Mouse (Mus musculus) heart, embryonic 12.5 days (tissue): ENCODE results near the gene Ces1f. TPM values are rescaled to one million over a fixed set of nuclear protein-coding genes. Genes with fewer than 3 reads are reported as not detected.

ENCODE experiments used
- ATAC-seq: fragments of 200-750 bp; cut with Nextera tagmentation; 2 replicates; pipeline ENCODE4 v1.8.0; 2017; ENCODE audit warnings: moderate TSS enrichment, moderate library complexity; ENCODE audit not compliant: insufficient number of reproducible peaks, low FRiP score
- H3K27ac ChIP-seq: fragments of 300-500 bp; sonication (generic); 2 replicates; pipeline ENCODE4 v1.5.1; 2016; ENCODE audit warnings: mild to moderate bottlenecking, moderate library complexity; ENCODE audit not compliant: poor library complexity, severe bottlenecking
- H3K27me3 ChIP-seq: fragments of 300-500 bp; sonication (generic); replicated peaks from 2 replicates; pipeline ENCODE4 v1.6.1; 2016; ENCODE audit warnings: mild to moderate bottlenecking, moderate library complexity
- H3K36me3 ChIP-seq: fragments of 300-500 bp; sonication (generic); 2 replicates; pipeline ENCODE4 v1.6.1; 2016; ENCODE audit warnings: mild to moderate bottlenecking, moderate library complexity
- H3K4me1 ChIP-seq: fragments of 300-500 bp; sonication (generic); replicated peaks from 2 replicates; pipeline ENCODE4 v1.6.1; 2016; ENCODE audit warnings: mild to moderate bottlenecking
- H3K4me2 ChIP-seq: fragments of 300-500 bp; sonication (generic); 2 replicates; pipeline ENCODE4 v1.6.1; 2016; ENCODE audit warnings: mild to moderate bottlenecking, moderate library complexity
- H3K4me3 ChIP-seq: fragments of 300-500 bp; sonication (generic); 2 replicates; pipeline ENCODE4 v1.5.1; 2016; ENCODE audit warnings: mild to moderate bottlenecking
- H3K9ac ChIP-seq: fragments of 300-500 bp; sonication (generic); 2 replicates; pipeline ENCODE4 v1.6.1; 2016; ENCODE audit warnings: mild to moderate bottlenecking, moderate library complexity
- H3K9me3 ChIP-seq: fragments of 300-500 bp; sonication (generic); replicated peaks from 2 replicates; pipeline ENCODE4 v1.6.1; 2016; ENCODE audit warnings: mild to moderate bottlenecking, moderate library complexity
- WGBS: fragments of 180-500 bp; shearing (Covaris S2); methylation state at CpG from one replicate; pipeline ENCODE4 v1.1.7; 2016; 5-methylcytosine and 5-hydroxymethylcytosine counted together
- polyA plus RNA-seq: library from polyadenylated mRNA; unstranded; fragments of >200 nt; fragmentation: Nextera tagmentation; extraction: Ambion mirVana; gene quantifications from 2 replicates; pipeline ENCODE4 v1.2.1, GENCODE M21; 2016

The Ces1f gene
- polyA plus RNA-seq: not detected in 2 replicates

GRCm38 (mm10) chr8:93279556-93279955 is at the start of gene Ces1f:
Gene Ces1f (minus strand): TSS chr8:93279747.
- Histone ChIP-seq H3K4me3 (no peak within 1 kb of the TSS), H3K27me3 (no peaks in the 10 kb centered on the region), H3K27ac (no peak within 1 kb of the TSS), H3K9ac (no peak within 1 kb of the TSS), H3K4me1 (no peaks in the 10 kb centered on the region), H3K9me3 (no peaks in the 10 kb centered on the region), H3K4me2 (no peak within 1 kb of the TSS), H3K36me3 (no peaks in the 10 kb centered on the region)
- WGBS: 97% methylated on average over 1 of the region's 1 CpGs
- no peak for ATAC-seq

DNA sequence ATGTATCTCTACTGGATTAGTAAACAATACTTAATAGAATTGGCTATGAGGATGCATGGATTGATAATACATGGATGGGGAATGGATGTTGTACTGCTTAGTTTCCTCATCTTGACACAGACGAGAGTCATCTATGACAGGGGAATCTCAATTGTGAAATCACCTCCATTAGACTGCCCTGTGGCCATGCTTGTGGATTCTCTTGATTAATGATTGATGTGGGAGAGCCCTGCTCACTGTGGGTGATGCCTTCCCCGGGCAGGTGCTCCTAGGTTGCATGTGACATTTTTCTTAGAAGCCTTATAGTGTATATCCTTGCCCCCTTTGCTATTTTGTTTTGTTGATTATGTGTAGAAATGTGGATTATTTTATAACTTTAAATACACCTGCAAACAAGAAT is 45.6 kb upstream of the Ces1f start:
- no peaks in the 10 kb centered on the region for H3K4me1 ChIP-seq
- no peaks in the 10 kb centered on the region for H3K27me3 ChIP-seq
- 70% methylated on average over 2 of the region's 2 CpGs for WGBS
- H3K4me2 ChIP-seq: no peak overlapping the region
- no peak for ATAC-seq
- no peaks in the 10 kb centered on the region; the same call in 1 of the 2 replicates for H3K9me3 ChIP-seq
- H3K4me3 ChIP-seq: no peak overlapping the region
- H3K9ac ChIP-seq: no peak overlapping the region
- no peak overlapping the region for H3K27ac ChIP-seq
- no peaks in the 10 kb centered on the region for H3K36me3 ChIP-seq

DNA sequence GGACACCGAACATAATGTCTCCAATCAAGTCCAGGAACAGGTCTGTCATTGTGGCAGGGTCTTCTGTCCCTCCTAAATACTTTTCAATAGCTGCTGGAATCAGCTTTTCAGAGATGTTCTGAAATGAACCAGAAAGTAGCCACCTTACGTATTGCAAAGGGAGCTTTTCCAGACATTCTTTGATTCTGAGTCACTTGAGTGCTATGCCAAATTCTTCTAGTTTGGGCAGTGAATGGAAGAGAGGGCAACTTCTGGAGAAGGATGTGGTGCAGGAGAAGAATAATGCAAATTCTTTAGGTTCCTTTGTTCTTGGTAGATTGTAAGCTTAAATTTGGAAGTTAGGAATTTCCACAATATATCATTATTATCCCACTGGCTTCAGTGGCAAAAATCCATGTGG is 37.5 kb upstream of the Ces1f start:
- Histone ChIP-seq H3K9ac (no peak overlapping the region), H3K9me3 (no peaks in the 10 kb centered on the region), H3K4me1 (no peaks in the 10 kb centered on the region), H3K36me3 (no peaks in the 10 kb centered on the region), H3K27ac (no peak overlapping the region), H3K27me3 (no peaks in the 10 kb centered on the region), H3K4me3 (no peak overlapping the region), H3K4me2 (no peak overlapping the region)
- ATAC-seq: no peak
- 78% methylated on average over 2 of the region's 2 CpGs for WGBS

- ATAC-seq: no peak
- Histone ChIP-seq H3K4me1 (no peaks in the 10 kb centered on the region), H3K27me3 (no peaks in the 10 kb centered on the region), H3K9me3 (no peaks in the 10 kb centered on the region), H3K36me3 (no peaks in the 10 kb centered on the region), H3K27ac (no peak overlapping the region), H3K4me3 (no peak overlapping the region), H3K4me2 (no peak overlapping the region), H3K9ac (no peak overlapping the region)
- 65% methylated on average over 2 of the region's 2 CpGs for WGBS
Observed at GRCm38 (mm10) chr8:93315557-93315956, 36.0 kb upstream of the Ces1f start.

DNA sequence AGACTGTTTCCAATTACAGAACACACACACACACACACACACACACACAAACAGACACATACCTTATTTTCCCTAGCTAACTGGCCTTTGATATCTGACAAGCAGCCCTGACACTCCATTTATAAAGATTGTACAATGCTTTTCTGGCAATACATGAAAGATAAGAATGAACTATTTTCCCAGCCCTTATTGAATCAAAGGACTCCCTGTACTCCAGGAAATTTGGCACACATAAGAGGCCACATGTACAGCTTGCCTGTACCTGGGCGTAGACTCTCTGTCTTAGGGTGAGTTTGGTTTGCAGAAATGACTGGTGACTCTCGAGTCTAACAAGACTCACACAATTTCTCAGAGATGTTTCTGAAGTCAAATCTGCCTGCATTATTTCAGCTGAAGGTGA is 4.3 kb upstream of the Ces1f start:
- H3K4me3 ChIP-seq: no peak overlapping the region
- 63% methylated on average over 2 of the region's 2 CpGs for WGBS
- H3K36me3 ChIP-seq: no peaks in the 10 kb centered on the region
- H3K9ac ChIP-seq: no peak overlapping the region
- H3K4me1 ChIP-seq: no peaks in the 10 kb centered on the region
- no peak for ATAC-seq
- H3K9me3 ChIP-seq: no peaks in the 10 kb centered on the region; the same call in 1 of the 2 replicates
- no peak overlapping the region for H3K4me2 ChIP-seq
- no peak overlapping the region for H3K27ac ChIP-seq
- no peaks in the 10 kb centered on the region for H3K27me3 ChIP-seq

GRCm38 (mm10) chr8:93282349-93282748 is 2.8 kb upstream of the Ces1f start:
- Histone ChIP-seq H3K9me3 (no peaks in the 10 kb centered on the region; the same call in 1 of the 2 replicates), H3K9ac (no peak overlapping the region), H3K4me3 (no peak overlapping the region), H3K4me1 (no peaks in the 10 kb centered on the region), H3K36me3 (no peaks in the 10 kb centered on the region), H3K27me3 (no peaks in the 10 kb centered on the region), H3K27ac (no peak overlapping the region), H3K4me2 (no peak overlapping the region)
- WGBS: 75% methylated on average over 3 of the region's 3 CpGs
- ATAC-seq: no peak

DNA sequence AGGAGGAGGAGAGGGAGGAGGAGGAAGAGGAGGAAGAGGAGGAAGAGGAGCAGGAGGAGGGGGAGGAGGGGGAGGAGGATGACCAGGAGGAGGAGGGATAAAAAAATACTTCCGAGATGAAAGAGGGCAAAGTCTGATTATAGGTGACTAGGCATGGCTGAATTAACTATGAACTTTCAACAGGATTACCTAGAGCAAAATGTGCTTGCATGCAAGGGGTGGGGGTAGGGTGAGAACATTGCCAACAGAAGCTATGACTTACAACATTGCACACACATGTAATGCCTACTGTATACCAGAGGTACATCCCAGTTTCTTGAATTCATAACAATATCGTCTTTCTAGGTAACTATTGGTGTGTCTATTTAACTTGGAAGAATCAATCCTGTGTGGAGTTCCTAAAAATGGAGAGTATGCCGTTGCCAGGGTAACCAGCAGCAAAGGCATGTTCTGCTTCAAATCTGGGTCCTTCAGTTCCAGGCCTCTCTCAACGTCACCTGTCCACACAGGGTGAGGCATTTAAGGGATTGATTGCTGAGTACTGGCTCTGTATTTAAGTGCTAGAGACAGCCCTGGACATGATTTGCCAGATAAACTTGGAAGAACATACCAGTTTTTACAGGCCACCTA is 1.3 kb downstream of the Ces1f start:
- ATAC-seq: no peak

DNA sequence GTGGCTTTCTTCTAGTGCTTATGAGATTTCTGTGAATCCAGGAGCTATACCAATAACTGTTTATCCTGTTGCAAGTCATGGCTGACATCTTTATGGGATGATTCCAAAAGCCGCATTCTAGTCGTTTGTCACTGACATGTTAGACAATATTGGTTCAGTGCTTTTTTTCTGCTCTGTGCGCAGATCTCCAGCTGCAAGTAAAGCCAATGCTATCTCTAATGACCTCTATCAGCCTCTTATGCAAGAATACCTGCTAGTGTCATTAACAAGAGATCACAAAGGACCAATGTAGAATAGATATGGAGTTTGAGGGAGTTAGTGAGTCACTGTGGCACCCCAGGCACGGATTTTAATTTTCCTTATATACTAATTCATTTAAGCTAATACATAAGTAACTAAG is 4.9 kb downstream of the Ces1f start:
- H3K27me3 ChIP-seq: no peaks in the 10 kb centered on the region
- no peaks in the 10 kb centered on the region for H3K9me3 ChIP-seq
- H3K27ac ChIP-seq: no peak overlapping the region
- no peak overlapping the region for H3K9ac ChIP-seq
- no peak overlapping the region for H3K4me3 ChIP-seq
- 79% methylated on average over 4 of the region's 4 CpGs for WGBS
- H3K4me2 ChIP-seq: no peak overlapping the region
- H3K36me3 ChIP-seq: no peaks in the 10 kb centered on the region
- no peak for ATAC-seq
- no peaks in the 10 kb centered on the region for H3K4me1 ChIP-seq

More for the DNA sequence above, 1.3 kb downstream of the Ces1f start:
- H3K27me3 ChIP-seq: no peaks in the 10 kb centered on the region
- no peaks in the 10 kb centered on the region for H3K36me3 ChIP-seq
- no peak overlapping the region for H3K4me3 ChIP-seq
- H3K4me2 ChIP-seq: no peak overlapping the region
- H3K9ac ChIP-seq: no peak overlapping the region
- no peak overlapping the region for H3K27ac ChIP-seq
- H3K9me3 ChIP-seq: no peaks in the 10 kb centered on the region
- H3K4me1 ChIP-seq: no peaks in the 10 kb centered on the region
- WGBS: 60% methylated on average over 4 of the region's 4 CpGs

DNA sequence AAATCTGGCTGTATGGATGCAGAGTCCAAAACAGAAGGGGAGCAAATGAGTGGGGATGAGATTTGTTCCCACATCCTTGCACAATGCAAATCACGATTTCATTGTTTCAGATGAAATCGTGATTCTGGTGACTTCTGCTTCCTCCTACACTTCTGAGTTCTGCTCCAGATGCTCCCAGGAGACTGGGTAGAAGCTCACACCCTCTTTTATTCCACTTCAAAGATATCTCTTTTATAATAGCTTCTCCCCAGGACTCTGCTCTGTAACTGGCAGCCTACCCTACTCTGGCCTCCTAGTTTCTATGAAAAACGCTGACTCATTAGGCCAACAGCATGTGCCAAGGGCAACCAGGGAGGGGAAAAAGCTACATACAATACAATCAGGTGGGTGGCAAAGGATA is 6.2 kb downstream of the Ces1f start:
- Histone ChIP-seq H3K27ac (no peak overlapping the region), H3K4me2 (no peak overlapping the region), H3K9me3 (no peaks in the 10 kb centered on the region), H3K36me3 (no peaks in the 10 kb centered on the region), H3K4me1 (no peaks in the 10 kb centered on the region), H3K4me3 (no peak overlapping the region), H3K27me3 (no peaks in the 10 kb centered on the region), H3K9ac (no peak overlapping the region)
- no peak for ATAC-seq
- 78% methylated on average over 3 of the region's 3 CpGs for WGBS

DNA sequence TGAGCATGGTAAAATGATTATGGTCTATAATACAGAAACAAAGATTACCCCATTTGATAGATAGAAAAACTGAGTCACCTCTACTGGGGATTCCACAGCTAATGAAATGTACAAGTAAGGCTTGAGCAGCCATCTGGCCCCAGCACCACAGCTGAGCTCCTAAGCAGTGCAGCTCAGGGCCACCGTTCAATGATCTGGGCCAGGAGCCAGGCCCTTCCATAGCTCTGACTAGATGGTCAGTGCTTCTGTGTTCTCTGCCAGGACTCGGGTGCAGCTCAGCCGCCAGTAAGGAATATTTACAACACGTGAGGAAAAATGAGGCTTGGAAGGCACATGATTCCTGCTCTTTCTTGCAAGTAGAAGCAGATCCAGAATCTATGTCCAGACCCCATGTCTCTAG is 6.9 kb downstream of the Ces1f start:
- Histone ChIP-seq H3K9ac (no peak overlapping the region), H3K27ac (no peak overlapping the region), H3K9me3 (no peaks in the 10 kb centered on the region), H3K4me1 (no peaks in the 10 kb centered on the region), H3K36me3 (no peaks in the 10 kb centered on the region), H3K4me3 (no peak overlapping the region), H3K4me2 (no peak overlapping the region), H3K27me3 (no peaks in the 10 kb centered on the region)
- WGBS: 79% methylated on average over 4 of the region's 4 CpGs
- ATAC-seq: no peak

GRCm38 (mm10) chr8:93261436-93261835 is 18.1 kb downstream of the Ces1f start:
- WGBS: 69% methylated on average over 2 of the region's 2 CpGs
- no peak overlapping the region for H3K27ac ChIP-seq
- no peak overlapping the region for H3K4me3 ChIP-seq
- H3K36me3 ChIP-seq: no peaks in the 10 kb centered on the region
- ATAC-seq: no peak
- no peaks in the 10 kb centered on the region for H3K27me3 ChIP-seq
- no peaks in the 10 kb centered on the region for H3K4me1 ChIP-seq
- no peak overlapping the region for H3K4me2 ChIP-seq
- H3K9ac ChIP-seq: no peak overlapping the region
- no peaks in the 10 kb centered on the region for H3K9me3 ChIP-seq

- H3K4me1 ChIP-seq: no peaks in the 10 kb centered on the region
- no peaks in the 10 kb centered on the region for H3K9me3 ChIP-seq
- no peak overlapping the region for H3K4me3 ChIP-seq
- no peak overlapping the region for H3K9ac ChIP-seq
- H3K36me3 ChIP-seq: no peaks in the 10 kb centered on the region
- 90% methylated on average over 1 of the region's 1 CpGs for WGBS
- H3K27ac ChIP-seq: no peak overlapping the region
- no peak for ATAC-seq
- H3K27me3 ChIP-seq: no peaks in the 10 kb centered on the region
- no peak overlapping the region for H3K4me2 ChIP-seq
Observed at GRCm38 (mm10) chr8:93252400-93252925, 27.1 kb downstream of the Ces1f start.
